Mouse (Mus musculus) layer of hippocampus, adult 2 months (tissue): ENCODE data around the gene Adap1. TPM values are rescaled to one million over a fixed set of nuclear protein-coding genes. Genes with fewer than 3 reads are reported as not detected.

Experiments used
- DNase-seq, 2 experiments: peaks; one replicate each; pipeline ENCODE4 v3.0.0; 2022; ENCODE audit warnings: low spot score in 2 of 2
- H3K27ac ChIP-seq: fragments of 200-600 bp; 2 replicates; pipeline ENCODE4 v1.8.1; 2022
- H3K4me3 ChIP-seq: fragments of 200-600 bp; 2 replicates; pipeline ENCODE4 v1.8.1; 2022; ENCODE audit warnings: mild to moderate bottlenecking
- CTCF ChIP-seq: fragments of 200-600 bp; conservative IDR thresholded peaks from 2 replicates; pipeline ENCODE4 v1.8.1; 2022; ENCODE audit warnings: antibody characterized with exemption, mild to moderate bottlenecking, moderate library complexity
- microRNA-seq, 2 experiments: library from miRNA; unstranded; fragments of <30 nt; microRNA quantifications; one replicate each; pipeline ENCODE4 v1.2.0; 2021
- total RNA-seq, 2 experiments: library from RNA; stranded (reverse); gene quantifications; 2 replicates each; pipeline ENCODE4 v1.2.3; 2021

The Adap1 gene
- total RNA-seq, 2 experiments from 2014 or later = 162 to 171 TPM

GRCm38 (mm10) chr5:139237436-139237835 is 88.0 kb downstream of the Adap1 start:
- Histone ChIP-seq H3K4me3 (no peak overlapping the region), H3K27ac (no peak overlapping the region)
- no peak for DNase-seq
- TF ChIP-seq CTCF = no peak

GRCm38 (mm10) chr5:139234423-139234822 is 91.0 kb downstream of the Adap1 start:
- no peak for DNase-seq
- no peak for TF ChIP-seq CTCF
- no peak overlapping the region for H3K27ac ChIP-seq
- no peak overlapping the region for H3K4me3 ChIP-seq

GRCm38 (mm10) chr5:139232083-139232482 is 93.3 kb downstream of the Adap1 start:
- no peak for TF ChIP-seq CTCF
- H3K27ac ChIP-seq = no peak overlapping the region
- DNase-seq = no peak

GRCm38 (mm10) chr5:139229716-139230115 is 95.7 kb downstream of the Adap1 start:
- no peak for TF ChIP-seq CTCF
- Histone ChIP-seq H3K27ac (no peak overlapping the region), H3K4me3 (no peak overlapping the region)
- DNase-seq = no peak

More at GRCm38 (mm10) chr5:139232083-139232482, 93.3 kb downstream of the Adap1 start:
- no peak overlapping the region for H3K4me3 ChIP-seq

GRCm38 (mm10) chr5:139228318-139228717 is 97.1 kb downstream of the Adap1 start:
- Histone ChIP-seq H3K27ac (no peak overlapping the region), H3K4me3 (no peak overlapping the region)
- TF ChIP-seq CTCF = no peak
- no peak for DNase-seq

GRCm38 (mm10) chr5:139227645-139228044 is 97.8 kb downstream of the Adap1 start:
- Histone ChIP-seq H3K4me3 (no peak overlapping the region), H3K27ac (no peak overlapping the region)
- no peak for DNase-seq
- no peak for TF ChIP-seq CTCF

- no peak for DNase-seq
- Histone ChIP-seq H3K27ac (no peak overlapping the region), H3K4me3 (no peak overlapping the region)
- no peak for TF ChIP-seq CTCF
Observed at GRCm38 (mm10) chr5:139227236-139227635, 98.2 kb downstream of the Adap1 start.

GRCm38 (mm10) chr5:139223331-139223730 is 102.1 kb downstream of the Adap1 start:
- DNase-seq = no peak
- Histone ChIP-seq H3K27ac (no peak overlapping the region), H3K4me3 (no peak overlapping the region)
- TF ChIP-seq CTCF = no peak

Small RNA genes lying within 50 kb of the gene (microRNA-seq; reads per million reads assigned to microRNA genes)
- 195 to 251 reads per million in 2 experiments for gene Mir339

Other genes with a start within 250 kb of the Adap1 start
- gene Prkar1b, start 175.6 kb downstream of the Adap1 start, total RNA-seq = 100 to 1,000 TPM; 393 to 425 TPM
- 10 to 100 TPM in 1 of 2 experiments, 1 to 10 TPM in 1; 5.7 to 10.7 TPM for gene Dnaaf5, start 175.4 kb downstream of the Adap1 start, total RNA-seq
- 10 to 100 TPM; 78.8 to 91.0 TPM for gene Sun1, start 125.0 kb downstream of the Adap1 start, total RNA-seq
- gene Get4, start 73.3 kb downstream of the Adap1 start, total RNA-seq = 10 to 100 TPM; 52.5 to 53.8 TPM
- gene Cox19, start 25.8 kb upstream of the Adap1 start, total RNA-seq = 10 to 100 TPM; 74.3 to 76.8 TPM
- gene Cyp2w1, start 27.0 kb upstream of the Adap1 start, total RNA-seq = not detected
- 10 to 100 TPM; 11.5 to 12.8 TPM for gene Gpr146, start 52.1 kb upstream of the Adap1 start, total RNA-seq
- gene C130050O18Rik, start 79.7 kb upstream of the Adap1 start, total RNA-seq = under 1 TPM in 1 of 2 experiments, not detected in 1; 0.18 TPM
- 1 to 10 TPM; 2.1 to 2.4 TPM for gene Gper1, start 97.5 kb upstream of the Adap1 start, total RNA-seq
- gene 3110082I17Rik, start 134.9 kb upstream of the Adap1 start, total RNA-seq = 10 to 100 TPM; 17.1 to 18.1 TPM
- gene Zfand2a, start 158.9 kb upstream of the Adap1 start, total RNA-seq = 10 to 100 TPM; 56.5 to 63.1 TPM
- gene Uncx, start 217.9 kb upstream of the Adap1 start, total RNA-seq = not detected